Mouse (Mus musculus): ENCODE data around the gene Gpr55. TPM values are rescaled to one million over a fixed set of nuclear protein-coding genes. Genes with fewer than 3 reads are reported as not detected.

Gpr55 gene
- total RNA-seq, 4 experiments from 2014 or later = not detected

DNA sequence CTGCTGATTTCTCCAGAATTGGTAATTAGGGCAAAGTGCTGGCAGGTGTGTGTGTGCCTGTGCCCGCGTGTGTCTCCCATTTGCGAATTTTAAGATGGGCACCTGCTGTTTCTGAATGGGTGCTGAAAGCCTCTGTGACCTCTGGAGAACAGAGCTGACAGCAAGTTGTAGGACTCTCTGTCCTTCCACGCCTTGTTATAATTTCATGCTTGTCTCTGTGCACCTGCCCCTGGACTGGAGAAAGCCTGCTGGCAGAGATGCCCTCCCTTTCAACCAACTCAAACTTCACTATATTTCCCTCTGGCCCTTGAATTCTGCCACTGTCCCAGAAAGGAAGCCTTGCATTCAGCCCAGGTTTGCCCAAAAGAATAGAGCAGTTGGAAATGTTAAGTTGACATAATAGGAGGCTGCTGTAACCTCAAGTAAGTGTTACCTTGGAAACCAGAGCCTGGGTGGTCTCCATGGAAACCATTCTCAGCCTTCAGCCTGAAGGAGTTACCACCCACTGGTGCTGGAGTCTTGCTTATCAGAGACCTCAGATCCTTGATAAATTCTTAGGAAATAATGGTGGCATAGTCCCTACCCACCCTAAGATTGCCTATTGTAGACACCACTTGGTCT, 43.9 kb downstream of the Gpr55 start:
- no peak for DNase-seq (ENCODE audit: low spot score in 2 of 2)

DNA sequence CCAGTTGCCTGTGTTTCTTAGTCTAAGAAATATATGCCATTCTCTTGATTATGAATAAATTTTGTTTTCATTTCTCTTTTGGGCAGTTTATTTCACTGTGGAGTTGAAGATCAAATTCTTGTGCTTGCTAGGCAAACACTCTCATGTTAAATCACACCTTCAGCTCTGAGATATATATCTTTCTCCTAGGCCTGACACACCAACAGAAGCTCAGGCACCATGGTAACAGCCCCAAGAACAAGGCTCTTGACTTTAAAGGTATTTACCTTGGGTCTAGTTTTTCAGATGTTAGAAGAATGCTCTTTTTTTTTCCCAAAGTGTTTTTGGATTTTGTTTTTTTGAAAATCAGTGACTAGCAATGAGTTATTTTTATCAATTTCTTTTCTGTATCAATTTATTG, 44.9 kb downstream of the Gpr55 start:
- DNase-seq (ENCODE audit: low spot score in 2 of 2) = no peak

DNA sequence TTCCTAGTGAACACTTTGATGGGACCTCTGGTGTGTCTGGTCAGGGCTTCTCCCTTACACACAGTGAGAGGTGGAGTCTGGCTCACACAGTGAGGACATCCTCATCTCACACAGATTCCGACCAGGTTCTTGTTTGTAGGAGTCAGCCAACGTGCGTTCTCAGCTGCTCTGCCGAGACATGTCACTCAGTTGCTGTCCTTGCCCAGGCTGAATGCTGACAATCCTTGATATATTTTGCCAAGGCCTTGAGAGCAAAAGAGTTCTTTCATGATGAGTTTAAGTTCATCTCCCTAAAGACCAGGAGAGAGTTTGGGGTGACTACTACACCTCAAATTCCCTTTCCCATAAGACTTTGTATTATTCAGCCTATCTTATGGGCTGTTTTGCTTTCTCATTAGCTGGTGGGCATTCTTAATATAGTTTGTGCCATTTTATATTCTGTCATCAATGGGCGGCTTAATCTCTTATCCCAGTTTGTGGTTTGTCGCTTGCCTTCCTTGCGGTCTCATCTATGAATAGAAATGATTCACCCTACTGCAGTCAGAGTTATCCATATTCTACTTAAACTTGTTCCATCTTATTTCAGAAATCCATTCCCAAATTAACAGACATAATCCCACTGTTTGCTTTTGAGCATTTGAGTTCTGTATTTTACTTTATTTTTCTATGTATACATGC, 47.6 kb downstream of the Gpr55 start:
- no peak for DNase-seq (ENCODE audit: low spot score in 2 of 2)

DNA sequence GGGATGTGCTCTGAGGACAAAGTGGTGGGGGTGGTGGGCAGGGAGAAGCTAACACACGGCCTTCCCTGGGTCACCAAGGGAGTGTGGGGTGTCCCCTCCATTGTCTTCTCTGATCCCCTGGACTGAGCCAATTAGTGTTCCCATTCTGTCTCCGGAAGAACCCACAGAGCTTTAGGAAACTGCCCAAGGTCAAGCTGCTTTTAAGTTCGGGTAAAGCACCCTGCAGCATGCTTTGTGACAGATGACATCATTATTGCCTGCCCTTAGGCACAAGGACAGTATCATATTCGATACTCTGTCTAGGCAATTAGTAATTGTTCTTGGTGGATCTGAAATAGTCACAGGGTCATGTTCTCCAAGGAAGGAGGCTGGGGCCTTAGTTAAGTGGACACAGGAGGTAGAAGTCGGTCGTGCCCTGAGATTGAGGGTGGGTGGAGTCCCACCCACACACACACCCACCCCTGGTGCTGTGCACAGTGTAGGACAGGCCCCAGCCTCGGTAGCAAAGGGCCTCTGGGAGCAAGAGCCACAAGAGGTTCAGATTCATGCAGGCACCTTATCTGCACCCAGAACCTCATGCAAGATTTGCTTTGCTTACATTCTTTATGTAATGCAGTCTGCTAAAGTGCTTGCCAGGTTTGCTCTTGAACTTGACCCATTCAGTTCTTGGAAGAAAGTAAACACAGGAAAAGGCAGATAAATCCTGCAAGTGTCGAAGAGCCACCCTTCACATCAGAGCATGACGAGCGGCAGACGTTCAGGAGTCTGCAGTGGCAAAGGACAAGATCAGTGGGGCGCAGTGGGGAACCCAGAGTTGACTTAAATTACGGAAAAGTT, 51.8 kb downstream of the Gpr55 start:
- DNase-seq (ENCODE audit: low spot score in 2 of 2) = no peak

DNA sequence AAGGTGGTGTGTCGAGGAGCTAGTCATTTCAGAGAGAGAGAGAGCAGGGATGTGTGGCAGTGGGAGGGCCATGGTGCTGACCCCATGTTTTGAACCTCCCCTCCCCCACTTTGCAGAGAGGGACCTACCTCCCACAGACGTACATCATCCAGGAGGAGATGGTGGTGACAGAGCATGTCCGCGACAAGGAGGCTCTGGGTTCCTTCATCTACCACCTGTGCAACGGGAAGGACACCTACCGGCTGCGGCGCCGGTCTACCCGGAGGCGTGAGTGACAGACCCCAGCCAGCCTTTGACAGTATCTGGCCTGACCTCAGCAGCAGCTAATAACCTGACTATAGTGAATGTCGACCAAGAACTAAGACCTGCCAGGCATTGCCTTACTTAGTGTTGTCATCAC, 53.9 kb downstream of the Gpr55 start:
- DNase-seq (ENCODE audit: low spot score in 2 of 2) = no peak

DNA sequence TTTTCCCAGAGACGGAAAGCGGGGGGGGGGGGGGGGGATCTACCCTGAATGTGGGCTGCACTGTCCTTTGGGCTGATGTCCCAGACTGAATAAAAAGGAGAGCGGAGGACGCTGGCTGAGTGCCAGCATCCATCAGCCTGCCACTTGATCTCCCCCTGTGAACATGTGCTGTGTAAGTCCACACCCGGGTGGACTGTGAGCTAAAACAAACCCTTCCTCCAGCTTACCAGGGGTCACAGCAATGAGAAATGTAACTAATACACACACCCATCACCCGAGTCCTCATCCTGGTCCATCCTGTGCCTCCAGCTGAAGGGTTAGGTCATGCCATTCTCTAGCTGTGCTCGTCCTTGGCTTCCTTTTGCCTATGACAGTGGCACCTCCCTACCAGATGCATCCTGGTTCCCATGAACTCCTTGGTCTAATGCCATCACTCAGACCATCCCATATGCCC, 58.7 kb downstream of the Gpr55 start:
- DNase-seq (ENCODE audit: low spot score in 2 of 2) = peak in 1 of 2 experiments; percentile 34

DNA sequence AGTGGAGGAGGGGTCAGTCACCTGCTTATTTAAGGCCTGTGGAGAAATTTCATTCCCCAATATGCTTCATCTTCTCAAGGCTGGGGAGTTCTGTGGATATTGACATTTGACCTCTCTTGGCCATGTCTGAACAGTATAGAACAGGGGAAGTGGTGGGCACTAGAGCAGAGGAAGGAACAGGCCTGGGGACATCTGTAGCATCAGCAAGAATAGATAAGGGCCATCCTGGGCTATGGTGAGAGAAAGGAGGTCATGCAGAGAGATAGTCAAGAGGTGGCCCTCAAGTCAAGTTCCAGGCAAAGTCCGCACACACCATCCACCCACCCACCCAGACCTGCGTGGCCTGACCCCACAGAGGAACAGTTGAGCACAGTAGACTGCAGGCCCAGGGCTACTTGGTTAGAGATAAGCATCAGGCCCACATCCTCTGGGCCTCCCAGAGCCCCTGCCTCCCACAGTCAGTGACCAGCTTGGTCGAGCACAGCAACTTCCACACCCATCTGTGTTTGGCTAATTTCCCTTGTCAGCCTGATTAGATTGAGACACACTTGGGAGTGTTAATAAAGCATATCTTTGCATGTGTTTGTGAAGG, 59.2 kb downstream of the Gpr55 start:
- DNase-seq (ENCODE audit: low spot score in 2 of 2) = no peak

DNA sequence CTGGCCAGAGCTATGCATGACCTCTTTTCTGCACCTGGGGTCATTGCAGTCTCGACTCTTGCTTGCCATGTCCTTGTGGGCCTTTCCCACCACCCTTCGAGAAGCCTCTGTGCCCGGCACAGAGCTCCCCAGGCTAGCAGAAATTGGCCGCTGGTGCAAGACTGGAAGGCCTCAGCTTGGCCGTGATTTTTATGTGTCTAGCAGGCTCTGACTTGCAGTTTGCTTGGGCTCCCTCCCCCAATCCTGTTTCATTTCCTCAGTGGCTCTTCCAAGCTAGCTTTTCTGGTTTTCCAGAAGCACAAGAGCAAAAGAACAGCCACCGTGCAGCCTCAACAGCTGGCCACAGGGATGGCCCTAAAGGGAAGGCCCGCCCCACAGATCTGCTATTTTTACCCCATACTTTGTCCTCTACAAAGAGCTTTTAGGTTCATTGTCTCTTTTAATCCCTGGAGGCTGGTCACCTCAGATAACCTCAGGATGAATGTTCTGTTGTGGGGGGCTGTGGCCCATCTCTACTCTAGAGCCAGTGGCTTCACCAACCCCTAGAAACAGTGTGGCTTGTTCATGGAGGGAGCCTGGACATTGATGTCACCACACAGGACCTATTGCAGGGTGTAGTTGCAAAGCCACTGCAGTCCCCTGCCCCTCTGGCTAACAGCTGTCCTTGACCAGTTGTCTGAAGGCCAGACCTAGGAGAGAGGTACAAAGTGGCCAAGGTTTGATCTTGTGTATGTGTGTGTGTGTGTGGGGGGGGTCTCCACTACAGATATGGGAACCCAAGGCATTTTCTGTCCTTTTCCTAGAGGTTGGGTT, 60.1 kb downstream of the Gpr55 start:
- DNase-seq (ENCODE audit: low spot score in 2 of 2) = no peak

DNA sequence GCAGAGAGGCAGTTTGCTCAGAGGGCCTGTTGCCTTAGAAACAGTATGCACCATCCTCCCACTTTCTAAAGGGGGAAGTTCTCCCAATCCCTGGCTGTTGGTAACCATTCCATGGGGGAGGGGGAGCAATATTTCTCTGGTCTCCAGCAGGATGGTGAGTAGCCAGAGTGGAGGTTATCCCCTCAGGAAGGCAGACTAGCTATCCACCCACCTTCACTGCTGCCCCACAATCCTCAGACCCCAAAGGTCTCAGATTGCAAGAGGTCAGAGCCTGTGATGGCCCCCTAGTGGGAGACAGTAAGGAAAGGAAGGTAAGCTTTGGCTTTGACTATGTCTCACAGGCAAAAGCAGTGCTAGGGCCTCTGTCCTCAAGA, 61.4 kb downstream of the Gpr55 start:
- DNase-seq (ENCODE audit: low spot score in 2 of 2) = no peak

DNA sequence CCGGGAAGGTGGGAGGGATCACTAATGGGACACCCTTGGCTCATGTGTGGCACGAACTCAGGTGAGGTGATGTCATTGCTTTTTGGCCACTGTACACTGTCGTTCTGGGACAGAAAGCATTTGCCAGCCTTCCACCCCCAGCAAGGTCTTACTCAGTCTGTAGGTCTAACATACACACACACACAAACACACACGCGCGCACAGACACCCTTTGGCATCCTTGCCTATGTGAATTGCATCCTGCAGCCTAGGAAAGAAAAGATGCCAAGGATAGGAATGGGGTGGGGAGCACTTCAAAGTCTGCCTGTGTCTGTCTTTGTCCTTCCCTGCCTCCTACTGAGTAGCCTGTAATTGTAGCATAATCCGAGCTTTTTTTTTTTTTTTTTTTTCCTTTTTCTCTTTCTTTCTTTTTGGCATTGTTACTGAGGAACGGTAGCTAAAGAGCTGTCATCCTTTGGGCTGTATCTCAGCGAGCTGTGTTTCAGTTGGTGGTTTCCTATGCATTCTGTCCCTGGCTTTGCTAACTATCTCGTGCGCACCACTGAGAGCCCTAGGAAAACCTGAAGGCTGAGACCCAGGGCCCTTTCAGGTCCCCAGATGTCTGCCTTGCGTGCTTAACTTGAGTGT, 61.9 kb downstream of the Gpr55 start:
- DNase-seq (ENCODE audit: low spot score in 2 of 2) = no peak

DNA sequence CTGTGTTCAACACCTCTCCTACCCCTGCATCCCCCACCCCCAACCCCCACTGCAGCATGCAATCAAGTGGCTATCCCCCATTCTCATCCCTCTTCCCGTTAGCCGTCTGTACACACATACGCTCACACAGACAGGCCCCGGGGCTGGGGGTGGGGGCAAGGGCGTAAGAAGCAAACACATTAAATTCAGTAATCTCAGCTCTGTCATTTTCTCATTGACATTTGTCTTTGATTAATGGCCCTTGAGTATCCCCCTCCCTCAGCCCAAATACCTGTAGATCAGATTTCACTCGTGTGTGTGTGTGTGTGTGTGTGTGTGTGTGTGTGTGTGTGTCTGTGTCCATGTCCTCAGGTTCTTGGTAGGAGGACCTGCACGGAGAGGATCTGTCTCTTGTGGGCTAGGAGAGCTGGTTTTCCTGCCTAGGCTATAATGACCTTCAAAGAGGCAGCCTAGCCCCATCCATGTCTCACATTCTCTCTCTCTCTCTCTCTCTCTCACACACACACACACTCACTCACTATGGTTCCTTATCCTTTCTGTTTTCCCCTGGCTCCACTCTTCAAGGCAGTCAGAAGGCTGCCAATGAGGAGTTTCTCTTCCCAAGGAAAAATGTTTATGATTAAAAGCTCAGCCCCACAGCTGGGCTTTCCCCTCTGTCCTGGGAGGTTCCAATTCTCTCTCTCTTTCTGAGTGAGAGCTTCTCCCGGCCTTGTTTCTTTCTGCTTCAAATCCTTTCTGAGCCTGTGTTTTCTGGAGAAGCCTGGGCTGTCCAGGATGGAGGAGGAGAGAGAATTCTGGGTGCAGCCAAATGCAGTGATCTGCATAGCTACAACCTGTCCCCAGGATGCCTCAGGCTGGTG, 62.7 kb downstream of the Gpr55 start:
- DNase-seq (ENCODE audit: low spot score in 2 of 2) = no peak

DNA sequence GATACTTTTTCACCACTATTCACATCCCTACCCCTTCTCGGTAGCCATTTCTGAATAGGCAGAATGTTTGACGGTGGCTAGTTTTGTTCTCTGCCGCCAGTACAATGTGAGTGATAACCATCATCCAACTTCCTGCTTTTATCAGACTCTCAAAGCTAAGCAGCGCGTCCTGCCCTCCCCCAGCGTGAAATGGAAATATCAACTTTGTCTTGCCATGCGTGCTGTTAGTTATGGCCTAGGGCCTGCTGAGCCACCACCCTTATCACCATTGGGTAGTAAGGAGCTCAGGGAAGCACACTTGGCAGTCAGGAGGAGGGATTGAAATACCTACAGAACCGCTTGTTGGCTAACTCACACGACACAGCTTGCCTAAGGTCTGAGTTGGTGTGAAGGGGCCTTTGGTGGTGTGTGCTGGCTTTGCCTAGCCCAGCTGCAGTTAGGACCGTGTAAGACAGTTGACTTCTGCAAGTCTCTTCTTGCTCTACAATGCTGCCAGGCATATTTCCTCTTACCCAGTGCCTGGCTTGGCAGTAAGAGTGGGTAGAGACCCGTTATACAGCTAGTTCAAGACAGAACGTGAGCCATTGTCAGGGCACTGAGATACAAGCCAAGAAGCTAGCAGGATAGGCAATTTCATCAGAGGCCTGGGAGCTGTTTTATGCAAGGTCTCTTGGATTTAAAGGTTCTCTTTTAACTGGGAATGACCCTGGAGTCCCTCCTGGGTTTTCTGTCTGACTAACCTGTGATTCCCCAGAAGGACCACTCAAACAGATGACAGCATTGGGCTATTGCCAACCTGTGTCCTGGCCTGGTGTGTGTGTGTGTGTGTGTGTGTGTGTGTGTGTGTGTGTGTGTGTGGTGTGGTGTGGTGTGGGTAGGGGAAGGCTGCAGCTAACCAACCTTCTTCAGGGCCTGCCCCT, 63.8 kb downstream of the Gpr55 start:
- no peak for DNase-seq (ENCODE audit: low spot score in 2 of 2)

DNA sequence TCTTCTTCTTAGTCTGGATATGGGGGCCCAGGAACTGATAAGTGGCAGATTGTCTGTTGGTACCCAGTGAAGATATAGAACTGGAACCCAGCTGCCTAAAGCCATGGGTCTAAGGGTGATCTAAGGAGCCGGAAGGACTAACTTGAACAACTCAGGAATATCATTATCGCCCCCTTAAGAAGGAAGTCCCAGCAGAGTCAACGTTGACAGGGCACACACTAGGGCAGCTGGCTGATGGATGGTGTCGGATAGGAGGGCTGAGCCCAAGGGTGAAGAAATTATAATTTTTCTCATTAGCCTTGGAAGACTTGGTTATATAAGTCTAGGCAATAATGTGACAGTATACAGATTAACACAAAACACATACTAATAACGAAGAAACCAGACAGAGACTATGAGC, 64.7 kb downstream of the Gpr55 start:
- no peak for DNase-seq (ENCODE audit: low spot score in 2 of 2)

DNA sequence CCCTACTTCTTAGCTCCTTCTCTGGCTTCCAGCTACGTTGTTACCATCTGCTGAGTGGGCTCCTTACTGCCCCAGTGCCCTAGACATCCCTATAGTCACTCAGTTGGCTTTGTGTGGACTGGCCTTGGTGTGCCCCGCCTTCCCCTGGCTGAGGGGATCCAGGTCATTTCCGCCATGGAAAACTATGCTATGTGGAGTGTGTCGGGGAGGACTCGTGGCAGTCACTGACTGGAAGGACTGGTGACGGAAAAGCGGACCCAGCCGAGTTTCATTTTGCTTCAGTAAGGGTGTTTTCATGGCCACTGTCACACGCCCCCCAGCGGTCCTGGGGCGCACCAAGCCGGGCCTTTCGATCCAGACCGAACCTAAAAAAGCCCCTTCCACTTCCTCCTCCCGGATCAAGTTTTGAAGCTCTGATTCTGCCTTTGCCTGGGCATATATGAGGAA, 65.4 kb downstream of the Gpr55 start:
- DNase-seq (ENCODE audit: low spot score in 2 of 2) = peak; percentile 23 to 27

DNA sequence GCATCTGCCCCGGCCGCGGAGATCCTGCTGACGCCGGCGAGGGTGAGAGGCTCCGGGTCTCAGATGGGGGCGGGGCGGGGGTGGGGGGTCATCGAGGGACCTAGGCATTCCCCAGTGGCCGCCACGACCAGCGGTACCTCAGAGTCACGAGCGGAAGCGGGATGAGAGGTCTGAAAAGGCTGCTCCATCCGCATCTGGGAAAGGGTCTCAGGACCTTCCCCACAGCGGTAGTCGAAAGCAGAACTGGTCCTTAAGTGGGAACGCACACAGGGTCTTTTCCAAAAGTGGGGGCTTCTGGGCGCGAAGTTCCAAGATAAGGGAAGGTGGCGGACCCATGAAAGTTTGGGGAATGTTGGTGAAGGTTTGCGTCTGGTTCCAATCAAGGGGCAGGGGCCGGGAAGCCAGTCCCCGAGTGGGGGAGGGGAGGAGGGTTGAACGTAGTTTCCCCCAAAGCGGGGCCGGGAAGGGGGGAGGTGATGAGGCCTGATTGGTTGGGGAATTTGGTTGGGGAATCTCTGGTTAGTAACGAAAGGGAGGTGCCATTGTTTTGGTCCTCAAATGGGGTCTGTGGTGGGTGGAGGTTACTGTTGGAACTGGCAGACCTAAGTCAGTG, 66.0 kb downstream of the Gpr55 start:
- DNase-seq (ENCODE audit: low spot score in 2 of 2) = no peak

DNA sequence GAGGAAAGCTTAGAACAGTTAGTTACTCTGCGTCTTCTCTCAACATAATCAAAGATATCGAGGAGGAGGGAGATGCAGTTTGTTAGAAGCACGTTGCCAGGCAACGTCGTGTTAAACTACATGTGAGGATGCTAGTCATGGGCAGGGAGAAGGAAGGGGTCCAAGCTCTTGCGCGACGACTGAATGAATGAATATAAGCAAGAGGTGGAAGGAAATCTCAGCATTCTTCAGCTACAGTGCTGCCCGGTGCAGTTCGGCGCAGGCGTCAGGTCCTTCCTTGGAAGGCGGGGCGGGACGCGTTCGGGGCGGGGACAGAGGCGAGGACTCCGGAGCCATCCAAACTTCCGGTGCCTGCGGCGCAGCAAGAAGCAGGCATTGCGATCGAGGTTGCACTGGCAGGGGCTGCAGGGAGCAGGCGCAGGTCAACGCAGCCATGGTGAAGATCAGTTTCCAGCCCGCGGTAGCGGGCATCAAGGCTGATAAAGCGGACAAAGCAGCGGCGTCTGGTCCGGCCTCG, 66.5 kb downstream of the Gpr55 start, which contains the start of gene Itm2c:
Gene Itm2c (plus strand): TSS at position 51 of the 517 bp plus-strand sequence.
- DNase-seq (ENCODE audit: low spot score in 2 of 2) = peak; percentile 57 to 68
